Mouse (Mus musculus) left cerebral cortex, adult 18-20 months (tissue): ENCODE measurements around the gene Hace1. TPM values are rescaled to one million over a fixed set of nuclear protein-coding genes. Genes with fewer than 3 reads are reported as not detected.
"Not testable (repeated sequence)": the region's sequence is repeated elsewhere in the genome, so short reads cannot be mapped to it uniquely, and the experiment has no call there.

Experiments
- DNase-seq, 2 experiments: peaks; one replicate each; pipeline ENCODE4 v3.0.0; 2021 to 2022; ENCODE audit warnings: low spot score in 2 of 2, mixed read lengths in 1 of 2
- long read RNA-seq, 2 experiments: library from polyadenylated mRNA; stranded (forward); transcript quantifications; one replicate each; pipeline ENCODE4 v2.0.0; 2021
- total RNA-seq, 2 experiments: library from RNA; stranded (reverse); gene quantifications; 2 replicates each; pipeline ENCODE4 v1.2.3; 2021

Gene Hace1
- total RNA-seq: 10 to 100 TPM; 49.0 to 58.1 TPM
- long read RNA-seq, experiment 1, transcript Hace1-201 (24 exons, 3,785 nt): major isoform, 33 of 51 reads
- long read RNA-seq, experiment 1, partial matches to known transcripts: 8 of 51 reads
- long read RNA-seq, experiment 1, other reads (novel, unspliced or antisense): 10 of 51 reads
- long read RNA-seq, experiment 2, transcript Hace1-201 (24 exons, 3,785 nt): major isoform, 34 of 50 reads
- long read RNA-seq, experiment 2, partial matches to known transcripts: 3 of 50 reads
- long read RNA-seq, experiment 2, other reads (novel, unspliced or antisense): 13 of 50 reads

DNA sequence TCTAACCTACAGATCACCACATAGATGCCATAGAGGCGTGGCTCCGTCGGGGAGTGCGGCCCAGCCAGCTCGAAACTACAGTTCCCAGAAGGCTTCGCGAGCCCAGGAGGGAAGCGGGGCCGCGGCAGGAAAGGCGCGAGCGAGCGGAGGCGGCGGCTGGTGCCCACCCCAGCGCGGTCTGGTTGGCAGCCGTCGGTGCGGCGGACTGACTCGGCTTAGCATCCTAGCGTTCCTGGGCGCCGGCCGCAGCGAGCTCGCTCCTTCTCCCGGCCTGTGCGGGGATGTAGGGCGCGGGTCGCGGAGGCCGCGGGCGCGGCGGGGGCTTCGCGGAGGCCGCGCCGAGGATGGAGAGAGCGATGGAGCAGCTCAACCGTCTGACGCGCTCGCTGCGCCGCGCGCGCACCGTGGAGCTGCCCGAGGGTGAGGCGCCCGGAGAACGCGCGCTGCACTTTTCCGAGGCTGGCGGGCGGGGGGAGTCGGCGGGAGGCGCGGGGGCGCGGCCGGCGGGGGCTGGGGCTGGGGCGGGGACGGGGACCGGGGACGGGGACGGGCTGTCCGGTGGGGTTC is at the start of gene Hace1:
Hace1 (plus strand) TSS at position 99 of the 567 bp plus-strand sequence.
- peak; percentile 90 to 93 for DNase-seq

DNA sequence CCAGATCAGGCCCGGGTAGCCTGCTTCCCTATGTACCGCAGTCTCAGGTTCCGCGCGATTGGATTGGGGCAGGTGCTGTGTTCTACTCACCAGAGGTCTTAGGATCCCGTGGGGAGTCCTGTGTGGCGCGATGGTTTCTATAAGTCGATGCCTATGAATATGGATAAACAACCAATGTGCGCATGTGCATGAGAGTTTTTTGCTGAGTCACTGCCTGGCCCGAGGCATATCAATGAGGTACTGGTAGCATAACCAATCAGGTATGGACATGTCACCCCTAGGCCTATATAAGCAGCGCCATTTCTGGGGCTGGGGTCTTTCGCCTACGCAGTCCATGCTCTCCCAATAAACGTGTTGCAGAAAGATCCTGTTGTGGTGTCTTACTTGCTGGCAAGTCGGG is 40.3 kb upstream of the Hace1 start:
- not testable (repeated sequence) for DNase-seq

DNA sequence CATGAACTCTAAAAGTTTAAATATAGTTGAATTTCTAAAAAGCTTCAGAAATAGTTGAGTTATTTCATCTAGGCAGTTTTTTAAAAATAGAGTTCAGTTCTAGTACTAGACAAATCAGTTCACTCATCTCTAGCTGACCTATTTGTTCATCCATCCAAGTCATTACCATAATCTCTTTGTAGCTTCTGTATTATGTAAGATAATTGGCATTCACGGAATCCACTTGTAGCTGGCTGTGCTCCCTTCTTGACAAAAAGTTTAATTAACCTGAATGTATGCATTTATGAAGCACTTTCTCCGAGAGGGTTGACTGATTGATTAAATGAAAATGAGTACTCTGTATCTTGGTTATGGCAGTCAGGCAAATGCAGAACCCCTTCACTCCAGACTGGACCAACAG is 34.9 kb upstream of the Hace1 start:
- DNase-seq: no peak

DNA sequence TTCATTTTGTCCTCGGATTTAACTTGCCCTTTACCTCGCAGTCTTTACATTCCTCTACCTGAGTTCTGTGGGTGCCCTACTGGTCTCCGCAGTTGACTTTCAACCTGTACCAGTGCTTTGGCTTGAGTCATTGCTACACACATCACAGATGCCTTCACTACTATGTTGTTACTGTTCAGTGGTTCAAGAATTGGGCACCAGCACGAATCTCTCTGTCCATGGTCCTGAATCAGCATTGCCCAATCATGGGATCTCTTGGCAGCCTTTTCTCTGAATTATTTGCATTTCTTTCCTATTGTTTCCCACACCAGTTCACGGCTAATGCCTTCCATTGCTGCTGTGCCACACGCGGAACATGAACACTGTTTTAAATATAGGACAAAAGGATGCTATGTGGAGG is 30.8 kb upstream of the Hace1 start:
- DNase-seq: no peak

DNA sequence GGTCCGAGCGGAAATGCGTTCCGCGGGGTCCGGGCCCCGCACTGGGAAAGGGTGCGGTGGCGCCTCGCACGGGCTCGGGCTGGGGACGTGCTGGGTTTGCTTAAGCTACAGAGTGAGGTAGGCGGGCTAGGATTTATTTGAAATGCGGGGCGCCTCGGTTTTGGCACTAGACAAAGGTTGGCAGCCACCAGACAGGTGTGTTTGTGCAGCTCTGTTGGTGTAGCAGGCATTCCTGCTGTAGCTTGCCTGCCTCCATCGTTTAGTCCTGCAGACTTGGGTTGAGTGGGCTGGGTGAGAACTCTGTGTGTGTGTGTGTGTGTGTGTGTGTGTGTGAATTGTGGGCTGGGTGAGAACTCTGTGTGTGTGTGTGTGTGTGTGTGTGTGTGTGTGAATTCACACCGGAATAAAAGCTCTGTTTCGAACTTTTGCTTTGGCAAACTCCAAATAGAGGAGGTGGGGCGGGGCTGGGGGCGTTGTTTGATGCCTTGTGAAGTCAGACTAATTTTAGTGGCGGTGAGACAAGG is 731 bp downstream of the Hace1 start:
- peak; percentile 53 to 71 for DNase-seq

DNA sequence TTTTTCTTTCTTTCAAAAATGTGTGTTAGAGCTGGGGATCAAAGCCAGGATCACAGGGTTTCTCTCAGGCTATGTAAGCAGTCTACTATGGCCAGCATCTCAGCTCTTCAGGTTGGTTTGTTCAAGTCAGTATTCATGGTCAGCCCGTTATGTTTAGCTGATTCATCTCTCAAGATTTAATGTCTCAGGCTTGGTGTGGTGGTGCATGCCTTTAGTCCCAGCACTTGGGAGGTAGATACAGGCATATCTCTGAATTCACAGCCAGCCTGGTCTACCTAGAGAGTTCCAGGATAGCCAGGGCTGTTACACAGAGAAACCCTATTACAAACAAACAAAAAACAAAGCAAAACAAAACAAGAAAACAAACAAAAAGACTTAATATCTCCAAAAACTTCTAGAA is 5.7 kb downstream of the Hace1 start:
- DNase-seq: no peak

DNA sequence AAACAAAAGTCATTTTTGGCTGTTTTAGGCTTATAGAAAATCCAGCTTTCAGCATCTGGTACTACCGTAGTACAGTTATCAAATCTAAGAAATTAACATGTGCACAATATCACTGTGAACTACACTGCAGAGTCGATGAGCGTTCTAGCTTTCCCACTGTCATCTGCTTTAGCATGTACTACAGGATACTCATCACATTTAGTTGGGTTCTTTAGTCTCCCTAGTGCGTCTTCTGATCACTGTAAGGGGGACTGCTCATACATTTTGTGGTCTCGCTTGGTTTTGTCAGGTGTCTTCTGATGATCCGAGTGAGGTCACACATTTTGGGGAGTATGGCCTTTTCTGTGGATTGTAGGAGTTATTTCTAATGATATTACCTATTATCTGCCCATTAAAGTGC is 6.2 kb downstream of the Hace1 start:
- no peak for DNase-seq

DNA sequence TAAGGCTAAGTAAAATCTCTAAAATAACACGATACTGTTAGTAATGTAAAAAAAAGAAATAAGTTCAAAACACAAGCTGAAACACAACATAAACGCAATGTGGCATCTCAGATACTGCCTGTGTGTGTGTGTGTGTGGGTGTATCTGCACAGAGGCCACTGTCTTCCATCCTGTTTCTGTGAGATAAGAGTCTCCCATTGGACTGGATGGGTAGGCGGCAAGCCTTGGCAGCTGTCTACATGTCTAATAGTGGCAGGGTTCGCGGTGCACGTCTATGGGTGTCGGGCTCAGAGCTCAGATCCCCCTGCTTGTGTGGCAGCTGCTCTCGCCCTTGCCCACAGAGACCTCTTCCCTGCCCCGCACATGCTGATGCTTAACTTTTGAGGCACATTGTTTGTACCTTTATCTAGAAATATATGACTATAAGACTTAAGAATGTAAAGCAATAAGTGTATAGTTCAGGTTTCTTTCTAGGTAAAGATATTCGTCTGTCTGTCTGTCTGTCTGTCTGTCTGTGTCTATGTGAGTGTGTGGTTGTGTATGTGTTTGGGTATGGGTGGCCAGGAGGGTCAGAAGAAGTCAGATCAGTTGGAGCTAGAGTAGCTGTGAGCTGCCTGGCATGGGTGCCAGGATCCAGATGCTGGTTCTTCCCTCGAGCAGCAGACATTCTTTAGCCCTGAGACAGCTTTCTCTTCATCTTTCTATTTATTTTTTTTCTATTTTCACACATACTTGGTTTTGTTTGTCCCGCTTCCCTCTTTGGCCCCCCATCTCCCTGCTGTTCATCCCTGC is 6.9 kb downstream of the Hace1 start:
- no peak for DNase-seq

DNA sequence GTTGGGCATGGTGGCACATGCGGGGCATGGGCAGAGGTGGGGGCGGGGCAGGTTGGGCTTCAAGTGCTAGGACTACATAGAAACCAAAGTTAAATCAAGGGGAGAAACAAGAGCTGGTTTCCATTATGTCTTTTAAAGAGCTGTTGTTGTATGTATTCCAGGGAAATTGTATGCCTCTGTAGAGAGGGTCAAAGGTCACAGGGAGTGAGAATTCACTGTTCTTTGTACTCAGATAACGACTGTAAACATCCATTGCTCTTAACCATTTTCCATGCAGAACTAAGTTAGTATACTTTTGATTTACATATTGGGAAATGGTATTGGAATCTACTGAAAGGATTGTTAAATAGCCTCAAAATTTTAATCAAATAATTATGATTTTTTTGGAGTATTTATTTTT is 28.2 kb downstream of the Hace1 start:
- DNase-seq: no peak

DNA sequence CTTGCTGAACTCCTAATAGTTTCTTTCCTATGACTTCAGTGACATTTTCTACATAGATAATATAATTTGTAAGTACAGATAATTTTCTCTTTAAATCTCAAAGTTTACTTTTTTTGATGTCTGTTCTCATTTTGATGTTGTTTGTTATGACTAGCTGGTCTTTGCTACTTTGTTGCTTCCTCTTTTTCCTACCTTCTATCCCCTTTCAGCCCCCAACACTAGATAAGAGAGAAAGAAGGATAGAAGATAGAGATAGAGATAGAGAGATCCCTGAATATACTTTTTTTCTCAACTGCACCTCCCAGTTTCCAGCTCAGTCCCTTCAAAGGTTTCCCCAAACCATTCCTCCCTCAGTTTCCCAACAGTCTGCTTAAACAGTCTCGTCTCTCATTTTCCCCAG is 33.1 kb downstream of the Hace1 start:
- no peak for DNase-seq

DNA sequence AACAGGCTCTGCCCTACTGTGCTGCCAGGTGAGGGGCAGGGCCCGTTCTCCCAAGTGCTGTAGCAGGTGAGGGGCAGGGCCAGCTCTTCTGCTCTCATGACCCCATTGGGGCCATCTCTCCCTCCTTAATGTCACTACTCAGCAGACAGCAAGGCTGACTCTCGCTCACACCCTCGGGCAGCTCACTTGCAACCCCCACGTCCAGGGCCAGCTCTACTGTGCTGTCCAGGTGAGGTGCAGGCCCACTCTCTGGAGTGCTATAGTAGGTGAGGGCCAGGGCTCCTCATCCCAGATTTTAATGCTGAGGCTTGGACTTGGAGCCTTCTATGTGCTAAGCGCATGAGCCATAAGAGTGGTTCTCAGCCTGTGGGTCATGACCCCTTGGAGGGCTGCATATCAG is 38.4 kb downstream of the Hace1 start:
- DNase-seq: no peak

DNA sequence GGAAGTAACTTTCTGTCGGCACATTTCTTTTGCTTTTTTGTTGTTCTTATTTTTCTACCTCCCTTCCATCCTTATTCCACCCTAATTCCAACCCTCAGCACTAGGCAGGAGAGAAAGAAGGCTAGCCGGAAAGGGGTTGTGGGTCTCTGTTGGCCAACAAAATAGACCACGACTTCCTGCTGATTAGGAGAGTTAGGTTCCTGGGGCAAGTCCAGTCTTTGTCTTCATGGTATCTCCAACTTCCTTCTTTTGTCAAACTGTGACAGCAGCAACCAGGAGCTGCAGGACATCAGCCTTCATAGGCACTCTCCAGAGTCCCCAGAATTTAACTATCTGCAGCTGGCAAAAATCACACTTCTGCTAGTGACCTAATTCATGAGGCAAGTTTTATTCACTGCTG is 41.4 kb downstream of the Hace1 start:
- DNase-seq: no peak

DNA sequence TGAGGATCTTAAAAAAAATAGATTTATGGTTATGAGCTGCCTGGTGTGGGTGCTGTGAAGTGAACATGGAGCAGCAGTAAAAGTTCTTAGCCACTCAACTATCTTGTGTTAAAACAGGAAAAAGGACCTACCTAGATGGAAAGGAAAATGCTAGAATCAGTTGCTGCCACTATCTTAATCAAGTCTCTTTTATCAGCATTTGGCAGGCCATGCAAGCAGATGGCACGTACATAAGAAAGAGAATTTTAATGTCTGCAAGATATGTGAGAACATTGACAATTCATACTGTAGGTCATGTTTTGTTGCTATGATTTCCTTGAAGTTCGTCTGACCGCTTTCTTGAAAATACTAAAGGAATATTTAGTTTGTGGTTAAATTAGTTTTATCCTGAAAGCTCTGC is 54.4 kb downstream of the Hace1 start:
- DNase-seq: no peak

DNA sequence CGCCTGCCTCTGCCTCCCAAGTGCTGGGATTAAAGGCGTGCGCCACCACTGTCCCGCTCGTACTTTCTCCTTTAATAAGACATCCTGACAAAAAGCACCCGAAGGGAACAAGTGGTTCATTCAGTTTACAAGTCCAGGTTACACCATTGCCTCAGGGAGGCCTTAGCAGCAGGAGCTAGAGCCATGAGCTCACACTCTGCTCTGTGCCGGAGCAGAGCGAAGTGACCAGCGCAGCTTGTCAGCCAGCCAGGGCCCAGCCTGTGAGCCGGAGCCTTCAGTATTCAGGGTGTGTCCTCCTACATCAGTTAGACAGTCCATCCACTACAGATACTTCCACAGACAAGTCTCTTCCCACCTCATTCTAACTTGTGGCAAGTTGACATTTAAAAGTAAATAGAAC is 55.0 kb downstream of the Hace1 start:
- no peak for DNase-seq

DNA sequence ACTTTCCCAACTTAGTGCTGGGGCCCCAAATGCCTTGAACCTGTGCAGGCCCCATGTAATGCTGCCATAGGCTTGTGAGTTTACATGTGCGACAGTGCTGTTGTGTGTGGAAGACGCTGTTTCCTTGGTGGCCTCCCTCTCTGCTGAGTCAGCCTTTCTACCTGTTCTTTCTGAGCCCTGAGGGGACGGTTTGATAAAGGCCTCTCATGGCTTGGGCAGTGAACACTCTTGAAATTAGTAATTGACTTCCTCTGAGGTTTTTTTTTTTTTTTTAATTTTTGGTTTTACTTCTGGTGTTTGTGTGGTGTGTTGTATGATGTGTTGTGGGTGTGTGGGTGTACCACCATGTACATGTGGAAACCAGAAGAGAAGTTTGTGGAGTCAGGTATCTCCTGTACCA is 57.6 kb downstream of the Hace1 start:
- no peak for DNase-seq

DNA sequence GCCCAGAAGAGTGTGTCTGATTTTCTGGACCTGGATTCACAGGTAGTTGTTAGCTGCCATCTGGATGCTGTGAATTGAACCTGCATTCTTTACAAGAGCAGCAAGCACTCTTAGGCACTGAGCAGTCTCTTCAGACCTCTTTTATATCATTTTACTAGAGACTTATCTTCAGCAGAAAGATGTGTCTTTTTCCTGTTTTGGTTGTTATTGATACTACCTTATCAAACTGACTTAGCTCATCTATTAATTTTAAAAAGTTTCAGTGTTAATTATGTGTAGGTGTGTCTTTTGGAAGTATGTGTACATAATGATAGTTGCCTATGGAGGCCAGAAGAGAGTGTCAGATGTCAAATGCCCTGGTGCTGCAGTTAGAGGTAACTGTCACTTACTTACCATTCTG is 62.1 kb downstream of the Hace1 start:
- DNase-seq: no peak

DNA sequence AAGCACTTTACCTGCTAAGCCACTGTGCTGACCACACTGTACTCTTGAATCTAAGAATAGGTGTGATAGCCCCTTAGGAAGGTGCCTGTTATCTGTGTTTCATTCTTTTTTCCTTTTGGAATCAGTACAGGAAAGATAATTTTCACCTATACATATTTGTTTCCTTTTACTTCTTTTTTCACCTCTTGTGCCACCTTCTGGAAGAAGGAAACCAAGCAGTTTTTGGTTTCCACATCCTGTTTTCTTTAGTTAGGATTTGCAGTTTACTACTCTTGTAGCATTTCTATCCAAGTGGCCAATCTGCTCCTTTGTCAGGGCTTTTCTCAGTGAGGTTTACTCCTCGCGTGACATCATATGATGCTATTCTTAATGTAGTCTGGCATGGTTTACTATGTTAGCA is 76.4 kb downstream of the Hace1 start:
- DNase-seq: no peak

DNA sequence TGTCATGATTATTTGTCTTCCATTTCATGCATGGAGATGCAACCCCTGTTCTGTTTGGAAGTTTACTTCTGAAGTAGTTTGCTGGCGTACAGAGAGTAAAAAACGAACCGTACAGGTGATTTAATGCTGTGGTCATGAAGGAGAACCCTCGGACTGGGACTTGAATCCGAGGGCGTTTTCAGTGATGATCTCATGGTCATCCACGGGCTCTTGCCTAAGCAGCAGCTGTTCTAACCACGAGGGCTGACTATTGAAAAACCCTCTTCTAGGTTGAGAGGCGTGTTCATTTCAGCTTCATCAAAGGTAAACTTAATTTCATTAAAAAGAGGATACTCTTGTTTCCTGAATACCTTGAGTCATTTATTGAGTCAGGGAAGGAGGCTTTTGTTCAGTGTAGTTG is 84.4 kb downstream of the Hace1 start:
- DNase-seq: no peak

DNA sequence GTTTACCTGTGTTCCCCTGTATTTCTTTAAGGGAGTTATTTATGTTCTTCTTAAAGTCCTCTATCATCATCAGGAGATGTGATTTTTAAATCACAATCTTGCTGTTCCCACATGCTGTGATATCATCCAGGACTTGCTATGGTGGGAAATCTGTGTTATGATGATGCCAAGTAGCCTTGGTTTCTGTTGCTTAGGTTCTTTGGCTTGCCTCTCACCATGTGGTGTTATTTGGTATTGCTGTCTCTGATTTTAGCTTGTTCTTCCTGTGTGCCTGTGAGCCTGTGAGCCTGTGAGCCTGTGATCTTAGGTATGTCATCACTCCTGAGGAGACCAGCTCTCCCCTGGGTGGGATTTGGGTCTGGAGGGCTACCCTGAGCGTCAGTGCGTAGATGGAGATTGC is 90.6 kb downstream of the Hace1 start:
- DNase-seq: no peak

DNA sequence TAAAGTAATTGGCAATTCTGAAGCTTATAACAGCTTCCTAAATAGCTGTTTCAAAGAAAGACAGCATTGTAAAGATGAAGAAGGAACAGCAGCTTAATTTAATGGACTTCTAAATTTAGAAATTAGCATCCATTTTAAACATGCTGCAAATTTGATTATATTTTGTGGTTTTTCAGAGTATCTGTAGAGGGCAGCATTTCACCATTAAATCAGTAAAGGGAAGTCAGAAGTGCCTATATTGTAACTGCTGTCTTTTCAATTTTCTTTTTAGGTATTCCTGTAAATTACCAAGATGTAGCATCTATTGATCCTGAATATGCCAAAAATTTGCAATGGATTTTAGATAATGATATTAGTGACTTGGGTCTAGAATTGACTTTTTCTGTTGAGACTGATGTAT is 99.2 kb downstream of the Hace1 start:
- no peak for DNase-seq

DNA sequence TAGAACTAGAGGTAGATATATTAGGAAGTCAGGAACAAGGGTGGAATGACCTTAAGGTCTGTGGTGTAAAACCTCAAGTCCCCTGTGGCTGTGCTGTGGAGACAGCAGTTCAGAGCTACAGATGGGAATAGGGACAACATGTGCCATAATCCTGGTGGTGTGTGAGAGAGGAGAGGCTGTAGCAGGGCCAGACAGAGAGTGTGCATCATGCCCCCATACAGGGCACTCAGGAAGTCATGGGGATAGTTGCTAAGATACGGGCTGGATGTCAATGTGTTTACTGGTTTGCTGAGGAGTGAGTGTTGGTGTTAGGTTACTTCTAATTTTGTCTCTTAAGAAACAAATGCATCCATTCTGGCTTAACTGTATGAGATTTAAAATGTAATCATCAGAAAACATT is 108.6 kb downstream of the Hace1 start:
- no peak for DNase-seq

DNA sequence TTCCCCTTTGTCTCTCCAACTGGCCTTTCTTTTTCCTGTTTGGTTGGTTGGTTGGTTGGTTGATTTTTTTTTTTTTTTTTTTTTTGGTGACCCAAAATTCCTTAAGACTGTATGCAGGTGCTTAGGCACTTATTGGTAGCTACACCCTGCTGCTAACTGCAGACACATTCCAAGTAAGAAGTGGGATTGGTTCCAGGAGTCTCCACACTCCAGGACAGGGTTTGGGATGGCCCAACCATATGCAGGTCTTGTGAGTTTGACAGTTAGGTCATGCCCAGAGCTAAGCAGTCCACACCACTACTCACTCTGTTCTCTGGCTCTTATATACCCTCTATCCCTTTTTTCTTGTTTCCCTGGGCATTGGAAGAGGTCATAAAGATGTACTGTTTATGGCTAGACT is 117.3 kb downstream of the Hace1 start:
- DNase-seq: no peak
